Mouse (Mus musculus) embryo, embryonic 10 days (tissue): ENCODE data around the gene Relb.
"Not testable (repeated sequence)": the region's sequence is repeated elsewhere in the genome, so short reads cannot be mapped to it uniquely, and the experiment has no call there.

Experiments used
- DNase-seq: peaks from one replicate; pipeline ENCODE4 v3.0.0-alpha.2; 2015; ENCODE audit warnings: low spot score

Gene Relb

DNA sequence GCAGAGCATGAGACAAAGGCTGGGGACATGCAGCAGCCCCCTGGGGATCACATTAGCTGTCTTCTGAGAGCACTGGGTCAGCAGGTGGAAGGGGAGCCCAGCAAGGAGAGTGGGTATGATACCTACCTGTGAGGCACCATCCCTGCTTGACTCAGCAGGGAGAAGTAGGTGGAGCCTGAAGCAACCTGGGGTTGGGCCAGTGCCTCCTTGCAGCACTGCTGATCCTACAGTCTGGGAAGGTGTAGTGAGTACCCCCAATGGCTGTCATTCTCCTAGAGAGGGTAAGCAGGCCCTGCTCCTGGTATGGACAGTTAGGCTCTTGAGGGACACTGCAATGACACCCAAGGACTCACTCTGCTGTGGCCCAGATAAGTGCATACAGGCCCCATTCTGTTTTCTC lies 3.0 kb upstream of the Relb start:
- DNase-seq, result no peak

DNA sequence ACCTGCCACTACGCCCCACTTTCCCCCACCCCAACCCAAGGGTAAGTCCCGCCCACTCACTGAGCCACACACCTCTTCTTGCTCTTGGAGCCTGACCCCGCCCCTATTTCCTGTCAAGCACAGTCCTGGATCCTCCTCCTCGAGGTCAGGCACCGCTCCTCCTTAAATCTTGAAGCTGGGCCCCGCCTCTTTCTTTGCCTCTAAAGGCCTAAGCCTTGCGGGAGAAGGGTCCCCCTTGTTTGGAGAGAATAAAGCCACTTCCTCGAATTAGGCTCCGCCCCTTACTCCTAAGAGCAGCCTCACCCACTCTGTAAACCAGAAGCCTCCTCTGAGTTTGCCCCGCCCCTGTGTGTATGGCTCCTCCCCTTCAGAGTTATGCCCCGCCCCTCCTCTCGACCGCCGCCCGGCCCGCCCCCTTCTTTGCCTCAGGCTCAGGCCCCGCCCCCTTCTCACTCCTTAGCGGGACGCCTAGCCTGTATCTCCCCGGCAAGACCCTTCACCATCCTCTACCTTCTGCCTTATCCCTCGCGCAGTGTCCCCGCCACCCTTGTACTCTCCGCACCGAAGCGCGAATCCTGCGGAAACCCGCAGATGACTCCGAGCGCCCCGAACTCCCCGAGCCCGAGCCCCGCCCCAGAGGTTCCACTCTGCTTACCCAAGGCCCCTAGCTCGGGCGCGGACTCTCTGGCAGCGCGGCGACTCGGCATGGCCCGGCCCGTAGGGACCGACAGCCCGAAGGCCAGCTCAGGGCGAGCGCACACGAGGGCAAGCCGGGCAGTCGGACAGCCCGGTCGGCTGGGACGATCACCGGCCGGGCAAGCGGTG lies 490 bp downstream of the Relb start:
- peak; percentile 92 for DNase-seq

DNA sequence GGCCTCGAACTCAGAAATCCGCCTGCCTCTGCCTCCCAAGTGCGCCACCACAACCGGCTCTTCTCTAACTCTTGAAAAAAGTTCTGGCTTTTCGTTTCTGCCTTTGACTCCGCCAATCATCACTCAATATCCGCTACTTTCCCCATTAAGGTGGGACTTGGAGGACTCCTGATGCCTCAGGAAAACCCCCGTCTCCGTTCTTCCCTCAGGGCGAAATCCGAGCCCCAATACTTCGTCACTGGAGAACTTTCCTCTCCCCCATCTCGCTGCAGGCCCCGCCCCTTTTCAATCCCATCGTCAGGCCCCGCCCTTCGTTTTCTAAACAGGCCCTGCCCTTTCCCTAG lies 1.1 kb downstream of the Relb start:
- DNase-seq, result no peak

DNA sequence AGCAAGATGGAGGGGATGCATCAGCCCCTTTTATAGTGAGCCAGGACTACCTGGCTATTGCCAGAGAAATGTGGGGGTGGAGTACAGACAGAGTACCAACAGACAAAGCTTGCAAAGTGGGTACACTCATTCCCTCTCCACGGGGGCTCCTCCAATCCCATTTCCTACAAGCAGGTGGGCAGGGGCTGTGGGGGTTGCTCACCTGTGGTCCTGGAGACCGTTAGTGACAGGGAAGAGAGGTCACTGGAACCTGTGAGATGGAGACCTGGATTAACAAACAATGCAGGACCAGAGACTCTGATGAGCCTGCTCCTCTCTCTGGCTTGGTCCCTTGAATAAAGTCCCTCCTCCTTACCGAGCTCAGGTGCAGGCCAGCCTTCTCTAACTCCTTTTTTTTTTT lies 1.5 kb downstream of the Relb start:
- DNase-seq, result no peak

DNA sequence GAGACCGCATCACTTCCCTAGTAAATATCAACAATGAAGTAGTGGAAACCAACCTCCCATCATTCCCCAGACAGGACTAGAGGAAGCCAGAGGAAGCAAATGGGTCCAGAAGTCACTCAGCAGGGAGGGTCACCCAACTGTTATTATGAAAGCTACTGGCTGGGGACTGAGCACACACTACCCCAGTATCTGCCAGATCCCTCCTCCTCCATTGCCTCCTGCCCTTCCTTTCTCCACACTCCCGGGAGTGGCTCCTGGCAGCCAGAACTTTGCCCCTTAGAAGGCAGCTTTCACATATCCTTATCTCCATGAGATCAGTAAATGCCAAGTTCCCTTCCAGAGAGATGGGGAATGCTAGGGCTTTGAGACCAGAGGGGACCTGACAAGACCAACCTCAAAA lies 5.8 kb downstream of the Relb start:
- no peak for DNase-seq

DNA sequence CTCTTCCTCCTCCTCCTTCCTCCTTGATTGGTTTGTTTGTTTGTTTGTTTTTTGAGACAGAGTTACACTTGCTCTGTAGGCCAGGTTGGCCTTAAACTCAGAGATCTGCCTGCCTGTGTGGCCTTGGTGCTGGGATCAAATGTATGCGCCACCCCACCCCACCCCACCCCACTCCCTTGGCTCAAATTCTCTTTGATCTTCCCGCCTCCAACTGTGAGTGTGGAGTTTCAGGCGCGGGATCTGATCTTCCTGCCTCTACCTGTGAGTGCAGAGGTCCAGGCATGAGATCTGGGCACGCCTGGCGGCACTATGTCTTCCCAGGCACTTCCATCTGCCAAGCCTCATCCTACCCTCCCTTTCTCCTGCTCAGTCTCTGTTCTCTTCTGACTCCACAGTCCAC lies 7.0 kb downstream of the Relb start:
- DNase-seq, result no peak

DNA sequence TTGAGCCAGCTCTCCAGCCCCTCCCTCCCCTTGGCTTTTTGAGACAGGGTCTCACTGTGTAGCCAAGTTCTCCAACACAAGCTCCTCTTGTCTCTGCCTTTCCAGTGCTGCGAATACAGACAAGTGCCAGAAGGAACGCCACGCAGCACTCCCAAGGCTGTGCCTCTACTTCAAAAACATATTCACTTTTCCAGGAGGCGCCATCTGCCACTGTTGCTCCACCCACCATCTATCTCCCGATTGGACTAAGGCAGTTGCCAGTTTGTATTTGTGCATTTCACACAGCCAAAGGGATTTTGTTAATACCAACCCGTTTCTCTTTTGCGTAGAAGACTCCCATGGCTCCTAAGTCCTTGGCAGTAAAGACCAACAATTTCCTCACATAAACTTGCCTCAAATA lies 8.4 kb downstream of the Relb start:
- no peak for DNase-seq

DNA sequence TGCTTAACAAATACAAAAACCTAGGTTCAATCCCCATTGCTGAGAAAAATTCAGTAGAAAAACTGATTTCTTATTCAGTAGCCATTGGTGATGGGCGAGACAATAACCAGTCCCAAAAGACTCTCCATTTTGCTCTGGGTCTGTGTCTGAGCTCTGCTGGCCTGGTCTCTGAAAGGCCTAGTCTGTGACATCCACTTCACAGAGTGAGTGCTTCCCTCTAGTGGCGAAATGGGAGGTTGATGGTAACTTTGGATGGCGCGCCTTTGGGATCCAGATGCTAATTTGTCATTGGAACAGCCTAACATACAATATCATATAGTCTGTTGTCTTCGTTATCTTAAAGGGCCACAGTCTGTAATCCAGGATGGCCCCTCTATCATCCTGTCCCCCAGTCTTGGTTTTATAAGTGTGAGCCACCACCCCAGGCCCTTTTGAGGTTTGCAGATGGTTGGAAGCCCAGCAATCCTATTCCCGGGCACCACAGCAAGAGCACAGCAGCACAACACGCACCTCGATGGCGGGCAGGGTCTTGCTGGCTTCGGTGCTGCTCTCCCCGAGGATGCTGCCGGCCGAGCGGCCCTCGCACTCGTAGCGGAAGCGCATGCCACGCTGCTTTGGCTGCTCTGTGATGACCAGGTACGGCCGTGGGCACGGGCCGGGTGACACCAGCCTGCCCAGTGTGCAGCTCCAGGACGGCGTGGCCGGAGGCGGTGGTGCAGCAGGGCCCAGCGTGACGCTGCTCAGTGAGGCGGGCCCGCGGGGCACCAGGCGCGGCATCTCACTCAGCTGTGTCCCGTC lies 10.0 kb downstream of the Relb start:
- peak; percentile 95 for DNase-seq

DNA sequence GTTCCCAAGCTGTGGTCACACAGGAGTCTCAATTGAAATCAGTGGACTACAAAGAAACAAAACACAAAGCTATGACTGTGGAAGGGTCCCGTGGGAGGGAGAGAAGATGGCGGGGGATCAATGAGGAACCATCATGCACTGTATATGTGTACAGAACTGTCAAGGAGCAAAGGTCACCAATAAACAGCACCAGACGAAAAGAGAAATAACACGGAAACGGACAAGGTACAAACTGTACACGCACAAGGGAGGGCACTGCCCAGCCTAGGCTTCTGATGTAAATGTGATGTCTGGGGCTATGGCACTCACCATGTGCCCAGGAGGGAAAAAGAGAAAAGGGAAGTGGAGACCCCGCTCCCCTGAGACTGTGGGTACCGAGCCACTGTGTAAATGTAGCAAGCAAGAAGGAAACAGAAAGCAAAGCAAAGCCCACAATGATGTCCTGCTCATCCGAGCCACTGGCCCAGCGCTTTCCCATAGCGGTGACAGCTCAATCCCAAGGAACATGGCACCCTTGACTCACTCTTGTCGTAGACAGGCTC lies 14.1 kb downstream of the Relb start:
- no peak for DNase-seq

DNA sequence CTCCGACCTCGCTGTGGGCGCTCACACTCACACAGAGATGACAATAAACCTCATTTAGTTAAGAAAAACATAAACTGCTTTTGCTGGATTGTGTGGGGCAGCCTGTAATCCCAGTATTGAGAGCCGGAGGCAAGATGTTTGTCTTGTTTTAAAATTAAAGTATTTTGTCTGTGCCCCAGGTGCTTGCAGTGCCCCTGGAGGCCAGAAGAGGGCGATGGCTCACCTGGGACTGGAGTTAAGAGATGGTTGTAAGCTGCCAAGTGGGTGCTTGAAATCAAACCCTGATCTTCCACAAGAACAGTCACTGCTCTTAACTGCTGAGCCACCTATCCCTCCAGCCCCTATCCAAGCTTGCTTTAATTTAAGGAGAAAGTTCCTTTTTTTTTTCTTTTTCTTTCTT lies 18.3 kb downstream of the Relb start:
- DNase-seq, result no peak

DNA sequence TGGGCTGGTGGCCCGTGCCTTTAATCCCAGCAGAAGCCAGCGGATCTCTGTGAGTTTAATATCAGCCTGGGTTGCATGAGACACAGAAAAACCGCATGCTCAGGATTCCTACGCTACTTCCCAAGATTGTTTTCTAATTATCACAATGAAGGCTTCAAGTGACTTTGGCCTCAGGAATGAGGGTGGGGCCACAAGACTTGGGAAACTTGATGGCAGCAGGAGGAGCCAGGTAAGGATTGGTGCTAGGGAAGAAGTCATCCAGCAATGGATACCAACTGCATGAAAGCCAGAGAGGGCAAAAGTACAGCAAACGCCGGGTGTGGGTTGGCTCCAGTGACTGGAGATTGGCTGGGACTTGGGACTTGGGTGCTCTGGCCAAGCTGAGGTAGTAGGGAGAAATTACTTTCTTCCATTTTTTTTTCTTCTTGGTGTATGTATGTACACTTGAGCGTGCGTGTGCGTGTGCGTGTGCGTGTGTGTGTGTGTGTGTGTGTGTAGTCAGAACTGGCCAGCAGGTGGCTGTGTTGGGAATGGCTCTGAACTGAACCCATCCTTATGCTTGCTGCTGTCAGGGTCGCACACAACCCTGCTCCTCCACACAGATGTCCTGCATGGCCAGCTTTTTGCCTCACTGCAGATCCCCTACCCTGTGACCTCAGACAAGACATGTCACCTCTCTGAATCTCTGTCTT lies 19.5 kb downstream of the Relb start:
- DNase-seq, result no peak

DNA sequence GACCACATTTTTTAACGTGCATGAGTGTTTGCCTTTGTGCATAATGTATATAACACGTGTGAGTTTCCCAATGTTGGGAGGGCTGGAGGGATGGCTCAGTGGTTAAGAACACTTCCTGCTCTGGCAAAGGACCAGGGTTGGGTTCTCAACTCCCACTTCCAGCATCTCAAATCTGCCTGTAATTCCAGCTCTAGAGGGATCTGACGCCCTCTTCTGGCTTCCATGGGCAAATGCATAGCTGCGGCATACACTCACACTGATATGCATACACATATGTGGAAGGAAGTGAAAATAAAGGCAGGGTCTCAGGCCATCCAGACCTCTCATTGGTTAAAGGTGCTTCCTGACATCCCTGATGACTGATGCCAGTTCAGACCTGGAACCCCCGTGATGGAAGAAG lies 21.9 kb downstream of the Relb start:
- DNase-seq, result no peak

DNA sequence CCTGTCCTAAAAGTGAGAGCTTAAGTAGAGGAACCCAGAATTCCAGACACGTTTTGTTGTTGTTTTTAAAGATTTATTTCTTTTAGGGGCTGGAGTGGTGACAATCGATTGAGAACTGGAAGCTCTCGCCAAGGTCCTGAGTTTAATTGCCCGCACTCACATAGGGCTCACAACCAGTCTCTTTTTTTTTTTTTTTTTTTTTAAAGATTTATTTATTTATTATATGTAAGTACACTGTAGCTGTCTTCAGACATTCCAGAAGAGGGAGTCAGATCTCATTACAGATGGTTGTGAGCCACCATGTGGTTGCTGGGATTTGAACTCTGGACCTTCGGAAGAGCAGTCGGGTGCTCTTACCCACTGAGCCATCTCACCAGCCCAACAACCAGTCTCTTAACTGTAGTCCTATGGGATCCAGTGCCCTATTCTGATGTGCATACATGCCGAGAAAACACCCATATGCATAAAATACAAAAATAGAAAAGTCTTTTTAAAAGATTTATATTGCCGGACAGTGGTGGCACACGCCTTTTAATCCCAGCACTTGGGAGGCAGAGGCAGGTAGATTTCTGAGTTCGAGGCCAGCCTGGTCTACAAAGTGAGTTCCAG lies 24.5 kb downstream of the Relb start:
- not testable (repeated sequence) for DNase-seq

DNA sequence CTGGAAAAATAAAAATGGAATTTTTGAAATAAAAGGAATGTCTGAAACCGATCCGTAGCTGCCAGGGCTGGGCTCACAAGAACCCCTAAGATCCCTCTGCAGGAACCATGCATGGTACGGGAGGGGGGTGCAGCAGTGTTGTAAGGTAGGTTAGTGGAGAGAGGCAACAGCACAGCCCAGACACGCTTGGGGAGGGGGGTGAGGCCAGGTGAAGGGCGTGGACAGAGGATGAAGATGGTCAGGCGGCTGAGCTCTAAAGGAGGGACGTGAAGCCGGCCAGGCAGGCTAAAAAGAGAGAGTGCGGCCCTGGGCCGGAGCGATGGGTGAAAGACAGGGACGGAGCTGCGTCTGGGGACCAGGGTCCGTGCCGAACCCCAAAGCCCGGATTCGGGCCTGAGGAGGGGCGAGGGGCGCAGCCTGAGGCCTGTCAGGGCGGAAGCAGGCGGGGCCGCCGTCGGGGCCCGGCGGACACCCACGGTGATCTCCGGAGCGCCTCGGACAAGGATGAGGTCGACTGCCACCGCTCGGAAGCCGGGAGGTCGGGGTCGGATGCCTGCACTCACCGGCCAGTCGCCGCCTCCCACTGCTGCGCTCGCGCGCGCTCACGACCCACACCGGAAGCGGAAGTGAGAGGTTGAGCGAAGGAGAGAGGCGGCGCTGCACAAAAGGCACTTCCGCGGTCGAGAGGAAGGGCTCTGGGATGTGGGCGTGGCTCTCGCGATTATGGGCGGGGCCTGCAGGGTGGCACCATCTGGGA lies 25.2 kb downstream of the Relb start, which contains the start of gene Clasrp:
TSS of gene Clasrp (minus strand) at position 638 of the 757 bp plus-strand sequence.
- DNase-seq, result peak; percentile 98

DNA sequence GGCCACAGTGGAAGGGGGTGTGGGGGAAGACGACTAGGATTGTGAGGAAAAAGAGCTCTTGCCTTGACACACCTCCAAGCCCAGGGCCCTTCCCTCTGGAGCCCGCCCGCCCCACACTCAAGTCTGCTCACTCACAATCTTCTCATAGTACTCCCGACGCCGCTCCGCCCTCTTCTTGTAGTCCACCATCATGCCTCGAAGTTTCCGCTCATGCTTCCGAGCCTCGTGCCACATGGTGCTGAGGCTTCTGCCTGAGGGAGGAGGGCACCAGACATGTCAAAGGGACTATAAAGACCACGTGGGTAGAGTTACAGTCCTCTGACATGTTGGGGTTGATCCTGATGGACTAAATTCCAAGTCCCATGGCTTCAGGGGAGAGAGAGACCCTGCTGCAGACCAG lies 26.2 kb downstream of the Relb start:
- DNase-seq, result no peak

DNA sequence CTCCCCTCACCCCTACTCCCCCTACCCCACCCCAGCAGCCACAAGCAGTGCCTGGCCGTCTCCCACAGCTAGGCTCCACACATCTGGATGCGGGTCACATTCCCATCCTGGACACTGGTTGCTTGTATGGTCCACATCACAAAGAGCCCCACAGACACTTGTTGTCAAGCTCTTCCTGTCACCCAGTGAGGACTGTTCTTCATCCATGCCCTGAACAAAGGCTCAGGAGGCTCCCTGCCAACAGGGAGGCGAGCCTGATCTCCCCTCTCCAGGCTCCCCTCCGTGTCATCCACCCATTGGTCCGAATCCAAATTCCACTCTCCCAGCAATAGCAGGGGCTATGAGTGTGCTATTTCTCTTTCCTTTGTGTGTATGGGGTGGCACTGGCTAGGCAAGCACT lies 28.7 kb downstream of the Relb start:
- DNase-seq, result no peak

DNA sequence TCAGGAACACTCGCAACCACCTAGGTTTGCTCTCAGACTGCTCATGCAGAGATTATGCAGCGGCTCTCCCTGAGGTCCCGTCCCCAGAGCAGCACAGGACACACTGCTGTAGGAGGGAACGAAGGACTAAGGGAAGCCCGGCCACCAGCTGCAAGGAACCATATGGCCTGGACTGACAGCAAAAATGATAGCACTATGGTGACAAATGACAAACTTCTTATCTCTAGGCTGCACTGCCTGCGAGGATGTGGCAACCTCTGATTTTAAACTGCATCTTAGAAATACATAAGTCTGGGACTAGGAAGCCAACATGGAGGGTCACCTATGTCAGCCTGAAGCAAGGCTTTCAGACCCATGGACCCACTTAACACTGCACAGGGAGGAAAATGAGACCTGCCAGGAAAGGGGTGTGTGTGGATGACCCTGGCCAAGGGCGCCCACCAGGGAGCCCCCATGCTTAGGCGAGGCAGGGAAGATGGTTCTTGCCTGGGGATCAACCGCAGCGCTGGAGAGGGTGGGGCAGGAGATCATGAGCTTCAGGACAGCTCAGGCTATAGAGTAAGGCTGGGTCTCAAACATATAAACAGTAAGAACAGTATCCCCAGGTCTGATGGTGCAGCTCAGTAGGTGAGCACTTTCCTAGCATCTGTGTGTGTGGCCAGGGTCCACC lies 36.0 kb downstream of the Relb start:
- DNase-seq, result no peak

DNA sequence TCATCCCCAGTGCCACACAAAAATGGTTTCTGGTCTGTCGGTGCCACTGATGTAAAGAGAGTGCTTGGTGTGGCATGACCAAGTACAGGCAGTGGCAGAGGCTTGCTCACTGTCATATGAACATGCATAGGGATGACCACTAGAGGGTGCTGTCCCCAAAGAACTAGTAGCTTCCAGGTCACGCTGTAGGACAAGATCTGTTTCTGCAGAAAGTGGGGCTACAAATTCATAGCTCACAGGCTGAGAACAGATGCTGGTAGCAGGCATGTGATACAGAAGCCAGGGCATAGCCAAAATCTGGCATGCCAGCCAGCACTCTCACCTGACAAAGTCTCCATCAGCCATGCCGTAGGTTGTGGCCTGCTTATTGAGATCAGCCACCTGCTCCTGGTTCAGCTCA lies 39.3 kb downstream of the Relb start:
- DNase-seq, result peak; percentile 90

DNA sequence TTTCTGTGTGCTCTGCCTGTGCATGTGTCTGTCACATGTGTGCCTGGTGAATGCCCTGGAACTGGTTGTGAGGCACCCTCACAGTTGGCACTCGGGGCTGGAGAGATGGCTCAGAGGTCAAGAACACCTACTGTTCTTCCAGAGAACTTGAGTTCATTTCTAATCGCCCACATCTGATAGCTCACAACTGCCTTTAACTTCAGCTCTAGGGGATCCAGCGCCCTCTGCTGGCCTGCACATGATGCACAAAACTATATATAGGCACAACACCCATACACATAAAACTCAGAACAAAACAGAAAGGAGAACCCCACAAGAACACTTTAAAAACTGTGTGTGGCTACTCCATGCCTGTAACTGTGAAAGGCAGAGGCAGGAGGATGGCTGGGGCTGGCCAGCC lies 40.0 kb downstream of the Relb start:
- DNase-seq, result peak; percentile 63

DNA sequence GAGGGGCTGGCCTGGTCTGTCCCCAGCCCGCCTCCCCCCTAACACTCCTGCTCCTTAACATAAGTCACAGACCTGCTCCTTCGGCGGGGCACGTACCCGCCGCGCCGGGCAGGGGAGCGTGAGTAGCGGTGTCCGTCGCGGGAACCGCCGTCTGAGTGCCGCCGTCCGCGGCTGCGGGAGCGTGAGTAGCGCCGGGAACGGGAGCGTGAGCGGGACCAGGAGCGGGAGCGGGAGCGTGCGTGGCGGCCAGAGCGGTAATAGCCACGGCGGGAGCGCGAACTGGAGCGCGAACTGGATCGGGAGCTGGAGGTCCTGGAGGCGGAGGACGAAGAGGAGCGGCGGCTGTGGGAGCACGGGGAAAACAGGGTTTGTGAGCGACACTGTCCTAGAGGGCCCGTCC lies 43.0 kb downstream of the Relb start:
- no peak for DNase-seq

DNA sequence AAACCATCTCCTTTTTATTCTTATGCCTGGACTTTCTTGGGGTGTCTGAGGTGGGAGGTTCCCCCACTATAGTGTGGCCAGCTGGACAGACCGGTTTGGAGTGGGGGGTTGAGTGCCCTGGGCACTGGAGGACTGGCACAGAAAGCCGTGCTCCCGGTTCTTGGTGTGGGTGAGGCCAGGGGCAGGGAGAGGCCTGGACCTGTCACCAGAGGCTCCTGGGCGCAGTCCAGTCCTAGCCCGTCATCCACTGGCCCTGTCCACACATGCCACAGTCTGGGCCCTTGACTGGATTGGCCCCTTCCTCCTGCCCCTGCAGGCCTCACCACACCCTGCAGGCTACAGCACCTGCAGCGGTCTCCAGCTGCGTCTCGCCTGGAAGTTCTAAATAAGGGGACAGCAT lies 48.6 kb downstream of the Relb start:
- DNase-seq, result no peak
